Mouse (Mus musculus) cerebellum, adult 18-20 months (tissue): Measurements from ENCODE around the gene Dhrs3.
A peak's percentile ranks its signal among the peaks of the same experiment; 100 is the strongest.

ENCODE experiments used
- DNase-seq, 2 experiments: peaks; one replicate each; pipeline ENCODE4 v3.0.0; 2021

Dhrs3 gene

GRCm38 (mm10) chr4:144940796-144941462 lies 48.3 kb downstream of the Dhrs3 start:
- DNase-seq, result no peak

- no peak for DNase-seq
Measured at GRCm38 (mm10) chr4:144942433-144942832, 49.8 kb downstream of the Dhrs3 start.

- DNase-seq, result no peak
Measured at GRCm38 (mm10) chr4:144943273-144943672, 50.6 kb downstream of the Dhrs3 start.

GRCm38 (mm10) chr4:144947738-144948390 lies 55.2 kb downstream of the Dhrs3 start:
- DNase-seq, result no peak

- DNase-seq, result peak; percentile 39 to 48
Measured at GRCm38 (mm10) chr4:144949441-144950326, 57.1 kb downstream of the Dhrs3 start.

GRCm38 (mm10) chr4:144950327-144950711 lies 57.7 kb downstream of the Dhrs3 start:
- no peak for DNase-seq

- DNase-seq, result no peak
Measured at GRCm38 (mm10) chr4:144950883-144951282, 58.3 kb downstream of the Dhrs3 start.

- DNase-seq, result no peak
Measured at GRCm38 (mm10) chr4:144951859-144952258, 59.2 kb downstream of the Dhrs3 start.

- DNase-seq, result no peak
Measured at GRCm38 (mm10) chr4:144953421-144953820, 60.8 kb downstream of the Dhrs3 start.

DNA sequence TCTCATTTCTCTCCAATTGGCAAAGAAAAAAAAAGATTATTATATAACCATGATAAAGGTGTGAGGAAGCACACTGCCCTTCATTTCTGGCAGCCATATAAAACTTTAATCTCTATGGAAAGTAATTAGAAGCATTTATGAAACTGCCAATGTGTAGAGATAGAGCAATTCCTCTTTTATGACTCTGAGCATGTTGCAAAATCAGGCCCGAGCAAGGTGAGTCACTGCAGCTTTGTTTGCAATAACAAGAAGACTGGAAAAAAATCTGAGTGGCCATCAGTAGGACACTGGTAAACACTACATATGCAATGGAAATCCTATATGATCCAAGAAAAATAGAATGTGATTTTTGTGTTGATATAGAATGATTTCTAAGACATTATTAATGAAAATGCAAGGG lies 63.2 kb downstream of the Dhrs3 start:
- no peak for DNase-seq

DNA sequence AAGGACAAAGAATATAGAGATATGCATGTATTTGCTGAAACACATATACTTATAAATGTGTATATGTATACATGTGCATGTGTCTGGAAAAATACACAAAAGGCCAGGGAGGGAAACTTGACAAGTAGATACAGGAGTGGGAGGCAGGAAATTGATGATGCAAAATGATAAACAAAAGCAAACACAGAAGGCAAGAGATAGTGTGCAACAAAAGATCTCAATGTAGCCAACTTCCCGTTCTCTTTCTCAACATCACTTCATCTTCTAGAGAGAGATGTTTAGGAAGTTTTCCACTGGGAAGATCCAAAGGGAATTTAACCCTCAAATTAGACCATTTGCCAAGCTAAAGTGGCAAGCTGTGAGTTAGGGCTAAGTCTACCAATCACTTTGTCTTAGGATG lies 63.7 kb downstream of the Dhrs3 start:
- DNase-seq, result no peak

DNA sequence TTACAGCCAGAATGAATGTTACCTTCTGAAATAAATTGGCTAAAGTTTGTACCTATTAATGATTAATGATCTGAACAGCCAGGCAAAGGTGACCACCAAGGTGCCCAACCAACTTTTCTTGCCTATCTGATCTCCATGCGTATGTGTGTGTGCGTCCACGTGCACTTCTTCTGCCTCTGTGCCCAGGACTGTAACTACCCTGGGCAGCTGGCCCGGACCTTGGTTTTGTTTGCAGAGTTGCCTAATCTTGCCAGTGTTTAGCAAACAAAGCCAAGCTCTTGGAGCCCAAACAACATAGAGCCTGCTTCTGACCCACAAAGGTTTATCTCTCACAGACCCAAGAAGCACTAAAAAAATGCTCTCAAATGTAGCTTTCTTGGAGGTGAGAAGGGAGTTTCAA lies 64.6 kb downstream of the Dhrs3 start:
- no peak for DNase-seq

DNA sequence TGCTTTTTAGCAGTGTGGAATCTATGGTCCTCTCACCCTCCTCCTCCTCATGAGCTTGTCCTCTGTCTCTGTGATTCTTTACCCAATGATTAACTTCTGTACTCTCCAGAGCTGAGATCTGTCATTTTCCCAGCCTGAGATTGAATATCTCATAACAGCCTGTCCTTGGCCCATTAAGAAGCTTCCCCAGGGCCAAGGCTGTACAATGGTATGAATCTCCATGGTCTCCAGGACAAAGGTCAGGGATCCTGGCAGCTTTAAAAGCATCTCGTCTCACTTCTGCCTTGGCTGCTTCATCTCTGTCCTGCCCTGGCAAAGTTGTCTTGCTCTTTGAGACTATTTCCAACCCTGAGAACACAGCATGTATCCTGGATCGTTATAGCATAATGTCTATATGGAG lies 65.1 kb downstream of the Dhrs3 start:
- DNase-seq, result no peak

DNA sequence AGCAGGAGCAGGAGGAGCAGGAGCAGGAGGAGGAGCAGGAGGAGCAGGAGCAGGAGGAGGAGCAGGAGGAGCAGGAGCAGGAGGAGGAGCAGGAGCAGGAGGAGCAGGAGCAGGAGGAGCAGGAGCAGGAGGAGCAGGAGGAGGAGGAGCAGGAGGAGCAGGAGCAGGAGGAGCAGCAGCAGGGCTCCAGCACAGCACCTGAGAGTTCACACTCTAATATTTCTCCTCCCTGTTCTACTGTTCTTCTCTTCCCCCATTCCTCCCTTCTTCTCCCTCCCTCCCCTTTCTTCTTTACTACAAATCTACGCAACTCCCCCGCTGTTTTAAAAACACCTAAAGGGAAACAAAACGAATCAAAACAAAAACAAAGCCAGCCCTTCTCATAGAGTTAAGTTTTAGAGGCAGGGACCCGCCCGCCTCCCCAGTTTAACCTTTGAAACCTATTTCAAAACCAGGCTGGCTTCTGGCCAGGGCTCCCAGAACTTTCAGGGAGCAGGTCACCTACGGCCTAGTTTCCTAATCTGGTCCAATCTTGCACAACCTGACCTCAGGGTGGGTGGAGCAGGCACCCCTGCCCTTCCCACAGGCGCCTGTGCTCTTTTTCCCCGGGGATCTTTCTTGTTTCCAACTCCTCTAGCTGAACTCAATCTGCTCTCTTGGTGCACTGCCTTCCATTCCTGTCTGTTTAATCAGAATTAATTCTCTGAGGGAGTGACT lies 67.7 kb downstream of the Dhrs3 start:
- DNase-seq, result no peak

GRCm38 (mm10) chr4:144961232-144961631 lies 68.6 kb downstream of the Dhrs3 start:
- DNase-seq, result no peak

DNA sequence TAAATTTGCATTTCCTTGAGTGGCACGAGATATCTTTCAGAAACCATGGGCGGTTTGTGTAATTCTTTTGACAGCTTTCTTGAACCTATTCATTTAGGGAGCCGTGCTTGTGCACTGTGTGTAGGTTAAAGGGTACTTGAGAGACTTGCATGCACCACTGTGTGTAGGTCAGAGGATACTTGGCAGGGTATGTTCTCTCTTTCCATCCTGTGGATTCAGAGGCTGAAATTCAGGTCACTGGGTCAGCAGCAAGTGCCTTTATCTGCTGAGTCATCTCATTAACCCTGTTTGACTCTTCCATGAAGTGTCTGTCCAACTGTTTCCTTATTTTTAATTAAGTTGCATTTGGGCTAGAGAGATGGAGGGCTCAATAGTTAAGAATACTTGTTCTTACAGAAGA lies 69.1 kb downstream of the Dhrs3 start:
- DNase-seq, result no peak

DNA sequence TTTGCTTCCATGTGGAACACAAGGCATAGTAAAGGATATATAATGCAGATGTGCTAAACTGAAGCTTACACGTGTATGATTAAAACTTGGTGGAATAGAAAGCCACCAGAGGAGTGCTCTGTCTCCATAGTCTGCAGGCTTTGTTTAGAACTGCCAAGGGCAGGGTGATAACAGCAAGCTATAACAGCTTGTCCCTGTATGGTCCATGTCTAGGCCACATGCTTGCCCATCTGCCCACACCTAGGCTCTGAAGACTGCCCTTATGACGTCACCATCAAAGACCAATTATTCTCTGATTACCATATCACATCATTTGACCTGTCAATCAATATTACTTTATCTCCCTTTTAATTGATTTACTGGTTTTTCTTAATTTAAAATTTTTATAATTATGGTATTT lies 72.6 kb downstream of the Dhrs3 start:
- DNase-seq, result no peak

- no peak for DNase-seq
Measured at GRCm38 (mm10) chr4:144968371-144968770, 75.7 kb downstream of the Dhrs3 start.

GRCm38 (mm10) chr4:144969030-144969429 lies 76.4 kb downstream of the Dhrs3 start:
- no peak for DNase-seq

GRCm38 (mm10) chr4:144971048-144971447 lies 78.4 kb downstream of the Dhrs3 start:
- no peak for DNase-seq

DNA sequence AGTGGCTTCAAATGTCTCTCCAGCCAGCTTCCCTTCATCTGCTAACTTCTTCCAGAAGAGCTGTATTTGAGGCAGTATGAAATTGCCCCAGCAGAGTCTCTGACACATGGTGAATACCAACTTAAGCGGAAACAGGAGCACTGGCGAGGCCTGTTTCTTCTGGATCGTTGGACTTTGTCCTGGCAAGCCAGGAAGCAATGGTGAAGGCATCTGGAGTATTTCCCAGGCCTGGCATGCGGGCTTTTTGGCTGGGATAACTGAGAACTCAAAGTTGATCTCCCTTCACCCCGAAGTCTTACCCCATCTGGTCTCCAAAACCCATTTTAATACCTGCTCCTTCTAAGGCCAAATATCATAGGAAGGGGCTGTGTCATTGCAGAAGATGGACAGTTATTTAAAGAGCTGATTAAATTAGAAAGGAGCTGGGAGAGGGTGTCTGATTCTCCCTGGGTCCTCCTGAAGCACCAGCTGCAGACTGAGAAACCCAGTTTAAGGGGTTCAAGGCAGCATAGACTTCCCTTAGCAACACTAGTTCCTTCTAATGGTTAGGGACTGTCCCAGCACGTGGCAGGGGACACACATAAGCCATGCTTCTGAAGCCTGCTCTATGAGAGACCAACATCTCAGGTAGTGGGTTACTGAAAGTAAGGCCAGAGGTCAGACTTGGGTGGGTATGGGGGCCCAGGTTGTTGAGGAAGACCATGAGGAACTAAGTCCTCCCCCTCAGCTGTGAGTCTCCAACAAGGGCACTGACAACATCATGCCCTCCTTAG lies 80.5 kb downstream of the Dhrs3 start:
- DNase-seq, result peak; percentile 72 to 79

DNA sequence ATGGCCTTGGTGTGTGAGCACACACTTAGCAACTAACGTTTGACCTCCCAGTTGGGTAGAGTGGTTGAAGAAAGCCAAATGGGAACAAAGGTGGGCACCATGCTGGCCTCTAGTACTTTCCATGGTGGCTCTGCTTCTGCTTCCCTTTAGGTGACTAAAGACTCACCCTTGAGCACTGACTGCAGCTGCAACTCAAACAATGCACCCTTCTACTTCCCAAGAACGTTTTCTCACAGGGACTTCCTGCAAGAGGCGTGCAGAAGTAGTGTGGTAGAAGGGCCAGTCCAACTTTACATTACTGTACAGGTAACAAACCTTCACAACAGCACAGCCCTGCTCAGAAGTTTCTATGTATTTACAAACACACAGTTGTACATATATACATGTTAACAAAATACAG lies 81.8 kb downstream of the Dhrs3 start:
- no peak for DNase-seq
